Mouse (Mus musculus): ENCODE results near the gene Wdr83. TPM values are rescaled to one million over a fixed set of nuclear protein-coding genes. Genes with fewer than 3 reads are reported as not detected.

The Wdr83 gene
- polyA plus RNA-seq, 1 experiment from 2014 or later, result 22.3 TPM

DNA sequence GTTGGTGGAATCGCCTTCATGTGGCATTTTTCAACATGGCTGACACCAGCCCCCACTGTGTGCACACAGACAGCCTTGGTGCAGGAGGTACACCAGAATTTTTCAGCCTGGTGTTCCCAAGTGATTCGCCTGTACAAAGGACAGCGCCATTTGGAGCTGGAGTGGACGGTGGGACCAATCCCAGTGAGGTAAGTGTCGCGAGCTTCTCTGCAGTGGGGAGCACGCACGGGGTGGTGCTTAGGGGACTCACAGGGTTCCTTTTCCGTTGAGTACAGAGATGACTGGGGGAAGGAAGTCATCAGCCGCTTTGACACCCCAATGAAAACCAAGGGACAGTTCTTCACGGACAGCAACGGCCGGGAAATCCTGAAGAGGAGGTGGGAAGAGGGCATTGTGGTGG lies 13.9 kb upstream of the Wdr83 start:
- TF ChIP-seq EP300 (optimal IDR thresholded peaks at IDR 0.05) (no peak), CTCF (IDR thresholded peaks at IDR 0.05; ENCODE audit: low read depth) (no peak)
- no peaks in the 10 kb centered on the region for H3K4me1 ChIP-seq (replicated peaks; ENCODE audit: control insufficient read depth, insufficient read depth)
- H3K9ac ChIP-seq (ENCODE audit: low read length), result no peak overlapping the region
- no peak overlapping the region for H3K4me2 ChIP-seq (replicated peaks; ENCODE audit: low read depth)
- H3K27ac ChIP-seq (replicated peaks), result no peak overlapping the region
- peaks cover 8% of the 10 kb centered on the region for H3K36me3 ChIP-seq (ENCODE audit: control insufficient read depth, insufficient read depth, low read length)
- DNase-seq (ENCODE audit: low spot score) (no peak), ATAC-seq (ENCODE audit: low FRiP score, low TSS enrichment) (no peak)
- H3K27me3 ChIP-seq (ENCODE audit: control insufficient read depth, insufficient read depth, low read length), result no peaks in the 10 kb centered on the region
- WGBS, result 92% methylated on average over 13 of the region's 13 CpGs
- H3K9me3 ChIP-seq (ENCODE audit: control insufficient read depth, low read length), result no peaks in the 10 kb centered on the region
- H3K4me3 ChIP-seq (ENCODE audit: low read depth, low read length), result no peak overlapping the region

DNA sequence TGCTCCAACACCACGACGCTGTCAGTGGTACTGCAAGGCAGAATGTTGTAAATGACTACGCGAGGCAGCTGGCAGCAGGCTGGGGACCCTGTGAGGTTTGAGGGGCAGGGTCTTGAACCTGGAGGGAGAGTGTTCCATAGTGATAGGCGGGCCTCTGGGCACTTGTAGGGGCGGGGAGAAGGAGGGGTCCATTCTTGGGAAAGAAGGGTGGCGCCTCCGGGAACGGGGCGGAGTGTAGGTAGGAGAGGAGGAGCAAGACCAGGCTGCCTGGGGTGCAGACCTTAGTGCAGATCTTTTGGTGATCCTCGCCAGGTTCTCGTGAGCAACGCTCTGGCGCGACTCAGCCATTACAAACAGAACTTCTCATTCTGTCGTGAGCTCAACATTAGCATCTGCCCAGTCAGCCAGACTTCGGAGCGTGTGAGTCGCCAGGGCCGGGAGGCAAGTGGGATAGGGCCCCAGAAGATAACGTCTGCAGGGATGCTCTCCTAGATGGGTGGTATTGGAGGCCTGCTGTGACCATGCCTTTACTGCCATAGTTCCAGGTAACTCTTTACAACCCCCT lies 10.5 kb upstream of the Wdr83 start:
- TF ChIP-seq EP300 (optimal IDR thresholded peaks at IDR 0.05), result no peak
- TF ChIP-seq CTCF (IDR thresholded peaks at IDR 0.05; ENCODE audit: low read depth), result no peak
- H3K9me3 ChIP-seq (ENCODE audit: control insufficient read depth, low read length), result no peaks in the 10 kb centered on the region
- 39% methylated on average over 21 of the region's 21 CpGs for WGBS
- no peaks in the 10 kb centered on the region for H3K27me3 ChIP-seq (ENCODE audit: control insufficient read depth, insufficient read depth, low read length)
- no peak overlapping the region for H3K27ac ChIP-seq (replicated peaks)
- H3K9ac ChIP-seq (ENCODE audit: low read length), result no peak overlapping the region
- peaks cover 14% of the 10 kb centered on the region for H3K36me3 ChIP-seq (ENCODE audit: control insufficient read depth, insufficient read depth, low read length)
- H3K4me1 ChIP-seq (replicated peaks; ENCODE audit: control insufficient read depth, insufficient read depth), result no peaks in the 10 kb centered on the region
- H3K4me3 ChIP-seq (ENCODE audit: low read depth, low read length), result no peak overlapping the region
- no peak for DNase-seq (ENCODE audit: low spot score)
- peak; percentile 43; the same call in 1 of the 2 replicates for ATAC-seq (ENCODE audit: low FRiP score, low TSS enrichment)
- H3K4me2 ChIP-seq (replicated peaks; ENCODE audit: low read depth), result no peak overlapping the region

DNA sequence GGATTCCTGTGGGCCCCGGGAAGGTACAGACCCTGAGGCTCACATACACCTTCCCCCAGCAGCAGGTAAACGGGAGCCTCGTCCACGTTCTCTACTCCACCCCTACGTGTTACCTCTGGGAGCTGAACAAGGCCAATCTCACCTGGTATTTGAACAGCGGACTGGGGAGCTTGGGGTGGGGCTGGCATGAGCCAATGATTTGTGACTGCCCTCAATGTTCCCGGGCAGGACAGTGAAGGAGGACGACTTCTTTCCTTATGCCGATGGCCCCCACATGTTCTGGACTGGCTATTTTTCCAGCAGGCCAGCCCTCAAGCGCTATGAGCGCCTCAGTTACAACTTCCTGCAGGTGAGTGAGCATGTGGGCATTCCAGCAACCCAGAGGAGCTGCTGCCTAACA lies 9.8 kb upstream of the Wdr83 start:
- H3K4me1 ChIP-seq (replicated peaks; ENCODE audit: control insufficient read depth, insufficient read depth), result no peaks in the 10 kb centered on the region
- H3K4me3 ChIP-seq (ENCODE audit: low read depth, low read length), result no peak overlapping the region
- no peak overlapping the region for H3K4me2 ChIP-seq (replicated peaks; ENCODE audit: low read depth)
- H3K9ac ChIP-seq (ENCODE audit: low read length), result no peak overlapping the region
- no peaks in the 10 kb centered on the region for H3K27me3 ChIP-seq (ENCODE audit: control insufficient read depth, insufficient read depth, low read length)
- H3K27ac ChIP-seq (replicated peaks), result no peak overlapping the region
- no peak for TF ChIP-seq EP300 (optimal IDR thresholded peaks at IDR 0.05)
- no peak for TF ChIP-seq CTCF (IDR thresholded peaks at IDR 0.05; ENCODE audit: low read depth)
- ATAC-seq (ENCODE audit: low FRiP score, low TSS enrichment) (no peak), DNase-seq (ENCODE audit: low spot score) (no peak)
- WGBS, result 81% methylated on average over 11 of the region's 11 CpGs
- H3K9me3 ChIP-seq (ENCODE audit: control insufficient read depth, low read length), result no peaks in the 10 kb centered on the region
- H3K36me3 ChIP-seq (ENCODE audit: control insufficient read depth, insufficient read depth, low read length), result peaks cover 14% of the 10 kb centered on the region

DNA sequence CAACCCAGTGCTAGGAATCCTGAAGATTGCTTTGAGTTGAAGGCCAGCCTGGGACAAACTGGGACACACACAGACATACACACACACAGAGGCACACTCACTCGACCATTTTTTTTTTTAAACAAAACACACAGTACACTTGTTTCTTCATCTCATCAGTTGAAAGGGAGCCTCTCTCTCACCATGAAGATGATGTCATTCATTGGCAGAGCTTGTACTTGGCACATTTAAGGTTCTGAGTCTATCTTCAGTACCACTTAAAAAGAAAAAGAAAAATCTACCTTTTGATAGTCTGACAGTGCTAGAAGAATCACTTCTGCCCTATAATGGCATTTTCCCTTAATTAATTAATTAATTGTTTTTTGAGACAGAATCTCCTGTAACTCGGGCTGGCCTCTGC lies 7.7 kb upstream of the Wdr83 start:
- DNase-seq (ENCODE audit: low spot score) (no peak), ATAC-seq (ENCODE audit: low FRiP score, low TSS enrichment) (no peak)
- 73% methylated on average over 2 of the region's 2 CpGs for WGBS
- no peak for TF ChIP-seq EP300 (optimal IDR thresholded peaks at IDR 0.05)
- TF ChIP-seq CTCF (IDR thresholded peaks at IDR 0.05; ENCODE audit: low read depth), result no peak
- 0 out of 2 replicates have a peak, but pooled peaks cover under 1% of the 10 kb centered on the region for H3K4me1 ChIP-seq (replicated peaks; ENCODE audit: control insufficient read depth, insufficient read depth)
- no peak overlapping the region for H3K4me3 ChIP-seq (ENCODE audit: low read depth, low read length)
- H3K27ac ChIP-seq (replicated peaks), result no peak overlapping the region
- no peaks in the 10 kb centered on the region for H3K27me3 ChIP-seq (ENCODE audit: control insufficient read depth, insufficient read depth, low read length)
- H3K36me3 ChIP-seq (ENCODE audit: control insufficient read depth, insufficient read depth, low read length), result peaks cover 17% of the 10 kb centered on the region; the same call in 1 of the 2 replicates
- H3K9ac ChIP-seq (ENCODE audit: low read length), result no peak overlapping the region
- no peaks in the 10 kb centered on the region for H3K9me3 ChIP-seq (ENCODE audit: control insufficient read depth, low read length)
- H3K4me2 ChIP-seq (replicated peaks; ENCODE audit: low read depth), result no peak overlapping the region

DNA sequence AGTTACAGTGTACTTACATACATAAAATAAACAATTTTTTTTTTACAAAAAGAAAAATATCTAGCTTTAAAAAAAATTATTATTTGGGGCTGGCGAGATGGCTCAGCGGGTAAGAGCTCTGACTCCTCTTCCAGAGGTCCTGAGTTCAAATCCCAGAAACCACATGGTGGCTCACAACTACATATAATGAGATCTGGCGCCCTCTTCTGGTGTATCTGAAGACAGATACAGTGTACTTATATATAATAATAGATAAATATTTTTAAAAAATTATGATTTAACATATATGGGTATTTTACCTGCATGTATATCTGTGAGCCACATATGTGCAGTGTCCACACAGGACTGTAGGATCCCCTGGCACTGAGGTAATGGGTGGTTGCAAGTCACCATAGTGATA lies 5.1 kb upstream of the Wdr83 start:
- no peaks in the 10 kb centered on the region for H3K27me3 ChIP-seq (ENCODE audit: control insufficient read depth, insufficient read depth, low read length)
- no peak overlapping the region for H3K4me2 ChIP-seq (replicated peaks; ENCODE audit: low read depth)
- H3K36me3 ChIP-seq (ENCODE audit: control insufficient read depth, insufficient read depth, low read length), result peaks cover 12% of the 10 kb centered on the region; the same call in 1 of the 2 replicates
- WGBS, result 82% methylated on average over 3 of the region's 3 CpGs
- H3K4me1 ChIP-seq (replicated peaks; ENCODE audit: control insufficient read depth, insufficient read depth), result peaks cover 5% of the 10 kb centered on the region; the same call in 1 of the 2 replicates
- TF ChIP-seq CTCF (IDR thresholded peaks at IDR 0.05; ENCODE audit: low read depth), result peak; percentile 38
- no peak for TF ChIP-seq EP300 (optimal IDR thresholded peaks at IDR 0.05)
- no peak overlapping the region for H3K27ac ChIP-seq (replicated peaks)
- ATAC-seq (ENCODE audit: low FRiP score, low TSS enrichment) (no peak), DNase-seq (ENCODE audit: low spot score) (no peak)
- no peak overlapping the region for H3K9ac ChIP-seq (ENCODE audit: low read length)
- H3K4me3 ChIP-seq (ENCODE audit: low read depth, low read length), result no peak overlapping the region
- H3K9me3 ChIP-seq (ENCODE audit: control insufficient read depth, low read length), result no peaks in the 10 kb centered on the region

- DNase-seq (ENCODE audit: low spot score) (no peak), ATAC-seq (ENCODE audit: low FRiP score, low TSS enrichment) (no peak)
- TF ChIP-seq CTCF (IDR thresholded peaks at IDR 0.05; ENCODE audit: low read depth) (no peak), EP300 (optimal IDR thresholded peaks at IDR 0.05) (no peak)
- no peak overlapping the region for H3K27ac ChIP-seq (replicated peaks)
- H3K4me1 ChIP-seq (replicated peaks; ENCODE audit: control insufficient read depth, insufficient read depth), result peaks cover 5% of the 10 kb centered on the region; the same call in 1 of the 2 replicates
- 76% methylated on average over 8 of the region's 8 CpGs for WGBS
- peaks cover 12% of the 10 kb centered on the region; the same call in 1 of the 2 replicates for H3K36me3 ChIP-seq (ENCODE audit: control insufficient read depth, insufficient read depth, low read length)
- no peaks in the 10 kb centered on the region for H3K9me3 ChIP-seq (ENCODE audit: control insufficient read depth, low read length)
- H3K9ac ChIP-seq (ENCODE audit: low read length), result no peak overlapping the region
- H3K4me2 ChIP-seq (replicated peaks; ENCODE audit: low read depth), result no peak overlapping the region
- H3K4me3 ChIP-seq (ENCODE audit: low read depth, low read length), result no peak overlapping the region
- H3K27me3 ChIP-seq (ENCODE audit: control insufficient read depth, insufficient read depth, low read length), result no peaks in the 10 kb centered on the region
Measured at GRCm38 (mm10) chr8:85084633-85085032, 3.5 kb upstream of the Wdr83 start.
